In genomic region chr11:96278773-96279172, GRCm38 (mm10) we compare ENCODE assay signal across 9 mouse cellular contexts. TPM values are rescaled to one million over a fixed set of nuclear protein-coding genes. Genes with fewer than 3 reads are reported as not detected.
DNase-seq lines count a peak whose midpoint lies in the region; ATAC-seq and TF ChIP-seq lines count a peak whose summit lies in the region.
"Had no signal": no experiment of that assay in that cellular context is flagged by ENCODE, and none has a peak within 500 bp of the region (broad histone marks: within the 10 kb centered on the region; RNA-seq: fewer than 3 reads in every experiment).

No protein-coding gene starts in this region.

- peak overlapping the region; percentile 74; the same call in 1 of the 2 replicates for H3K27ac ChIP-seq in kidney, postnatal 0 days
- H3K27ac ChIP-seq: limb, embryonic 13.5 days had no signal

- peak; percentile 82 for ATAC-seq in activated CD4-positive, CD25-positive, alpha-beta regulatory T cell, adult 4 months
- 0 out of 2 replicates have a peak, but pooled peaks have one; percentile 47 for ATAC-seq in kidney, postnatal 0 days (replicated peaks; ENCODE audit: low FRiP score, low read depth)

- DNase-seq in CD4-positive helper T cell, adult 2 months (ENCODE audit: low read depth, low spot score): peak; percentile 85
- peak; percentile 95 for DNase-seq in embryo, embryonic 10.5 days (ENCODE audit: low spot score)
- peak; percentile 39 to 76 for DNase-seq in heart, adult 9 months (ENCODE audit: low spot score in 2 of 2)
- DNase-seq in kidney, postnatal 0 days (ENCODE audit: low spot score): peak; percentile 95
- peak; percentile 78 to 83 for DNase-seq in lung, adult 18-20 months
- DNase-seq in right cerebral cortex, adult 18-20 months: peak; percentile 78
- peak; percentile 89 for DNase-seq in thymus, postnatal 4 days

- peak overlapping the region; percentile 98 for H3K9ac ChIP-seq in kidney, postnatal 0 days (ENCODE audit: low read depth, low read length)
- H3K9ac ChIP-seq: limb, embryonic 13.5 days had no signal

- H3K36me3 ChIP-seq in kidney, postnatal 0 days (ENCODE audit: insufficient read depth, low read length): no peaks in the 10 kb centered on the region
- H3K36me3 ChIP-seq: limb, embryonic 13.5 days had no signal

- H3K4me1 ChIP-seq in kidney, postnatal 0 days (replicated peaks; ENCODE audit: insufficient read depth, low read length): peaks cover 22% of the 10 kb centered on the region; the same call in 1 of the 2 replicates

- H3K9me3 ChIP-seq in kidney, postnatal 0 days (replicated peaks; ENCODE audit: low read length): no peaks in the 10 kb centered on the region
- H3K9me3 ChIP-seq: limb, embryonic 13.5 days had no signal

- H3K27me3 ChIP-seq in kidney, postnatal 0 days (ENCODE audit: insufficient read depth, low read length): no peaks in the 10 kb centered on the region

- WGBS in kidney, postnatal 0 days: under 1% methylated on average over 9 of the region's 9 CpGs

- TF ChIP-seq CTCF in kidney, postnatal 0 days (IDR thresholded peaks at IDR 0.05; ENCODE audit: low read depth): peak; percentile 93

- H3K4me3 ChIP-seq in kidney, postnatal 0 days (replicated peaks; ENCODE audit: low read depth, low read length): peak overlapping the region; percentile 33; the same call in 1 of the 2 replicates
- H3K4me3 ChIP-seq: limb, embryonic 13.5 days had no signal

- H3K4me2 ChIP-seq in kidney, postnatal 0 days (ENCODE audit: low read length): peak overlapping the region; percentile 96
- H3K4me2 ChIP-seq: limb, embryonic 13.5 days had no signal

RNA-seq across cellular contexts. Expression of gene Hoxb8, which starts 2.9 kb away (rescaled TPM):
- polyA plus RNA-seq in activated CD4-positive, CD25-positive, alpha-beta regulatory T cell, adult 4 months (2017; shearing (Covaris generic)): not detected
- polyA plus RNA-seq in kidney, postnatal 0 days (2015; fragmentation: Nextera tagmentation; extraction: Ambion mirVana): 8.7 and 12.2 TPM in 2 replicates

RNA-seq across cellular contexts. Expression of gene Hoxb9, which starts 7.5 kb away (rescaled TPM):
- under 1 TPM in 1 of 2 experiments, not detected in 1; 0.15 TPM for polyA plus RNA-seq in activated CD4-positive, CD25-positive, alpha-beta regulatory T cell, adult 4 months (2017; shearing (Covaris generic))
- 22.6 and 23.1 TPM in 2 replicates for polyA plus RNA-seq in kidney, postnatal 0 days (2015; fragmentation: Nextera tagmentation; extraction: Ambion mirVana)

RNA-seq across cellular contexts. Expression of gene Hoxb7, which starts 7.7 kb away (rescaled TPM):
- not detected for polyA plus RNA-seq in activated CD4-positive, CD25-positive, alpha-beta regulatory T cell, adult 4 months (2017; shearing (Covaris generic))
- 56.1 and 58.9 TPM in 2 replicates for polyA plus RNA-seq in kidney, postnatal 0 days (2015; fragmentation: Nextera tagmentation; extraction: Ambion mirVana)

RNA-seq across cellular contexts. Expression of gene Hoxb6, which starts 13.5 kb away (rescaled TPM):
- not detected for polyA plus RNA-seq in activated CD4-positive, CD25-positive, alpha-beta regulatory T cell, adult 4 months (2017; shearing (Covaris generic))
- 45.0 and 47.8 TPM in 2 replicates for polyA plus RNA-seq in kidney, postnatal 0 days (2015; fragmentation: Nextera tagmentation; extraction: Ambion mirVana)

RNA-seq across cellular contexts. Expression of gene Hoxb5, which starts 24.4 kb away (rescaled TPM):
- not detected for polyA plus RNA-seq in activated CD4-positive, CD25-positive, alpha-beta regulatory T cell, adult 4 months (2017; shearing (Covaris generic))
- polyA plus RNA-seq in kidney, postnatal 0 days (2015; fragmentation: Nextera tagmentation; extraction: Ambion mirVana): 10.2 and 12.9 TPM in 2 replicates

Comparison
In these comparisons a context has a peak if more than half of its experiments do, and no peak if none do; other contexts are left out.
1. Peak in every context shown above with its lines: DNase-seq, ATAC-seq, H3K4me3 ChIP-seq and H3K27ac ChIP-seq.
2. RNA of gene Hoxb9, which starts 7.5 kb away (polyA plus RNA-seq): 22.6 to 23.1 TPM in kidney, postnatal 0 days; 0.15 TPM in activated CD4-positive, CD25-positive, alpha-beta regulatory T cell, adult 4 months; every median in the first group is over 10 times any median in the second.
3. RNA of gene Hoxb7, which starts 7.7 kb away (polyA plus RNA-seq): 56.1 to 58.9 TPM in kidney, postnatal 0 days; not detected in activated CD4-positive, CD25-positive, alpha-beta regulatory T cell, adult 4 months; every median in the first group is over 10 times any median in the second.